Mouse (Mus musculus) megakaryocyte, embryonic 14.5 days (primary cell): ENCODE data around the gene Tmed2. TPM values are rescaled to one million over a fixed set of nuclear protein-coding genes. Genes with fewer than 3 reads are reported as not detected.

Experiments
- H3K27me3 ChIP-seq: replicated peaks from 2 replicates; pipeline ENCODE3; 2012; ENCODE audit warnings: inconsistent platforms
- H3K36me3 ChIP-seq: replicated peaks from 2 replicates; pipeline ENCODE3; 2012; ENCODE audit warnings: low read length, inconsistent platforms, mixed read lengths
- H3K4me1 ChIP-seq: 2 replicates; pipeline ENCODE4 v1.6.1; 2012; ENCODE audit warnings: inconsistent platforms
- H3K4me3 ChIP-seq: replicated peaks from 2 replicates; pipeline ENCODE3; 2012; ENCODE audit warnings: moderate library complexity, mild to moderate bottlenecking, inconsistent platforms
- H3K9me3 ChIP-seq: 2 replicates; pipeline ENCODE4 v1.6.1; 2012; ENCODE audit warnings: inconsistent platforms
- FLI1 ChIP-seq: IDR thresholded peaks from 2 replicates; pipeline ENCODE4 v1.6.1; 2012; ENCODE audit warnings: low read length, inconsistent platforms, mixed read lengths
- GATA1 ChIP-seq: IDR thresholded peaks from 3 replicates; pipeline ENCODE4 v1.6.1; 2012; ENCODE audit warnings: mixed read lengths, low read length, inconsistent platforms, borderline replicate concordance
- polyA plus RNA-seq: library from polyadenylated mRNA; stranded (reverse); fragments of >175 nt; gene quantifications from 2 replicates; pipeline ENCODE4 v1.2.3, GENCODE M21; 2012; ENCODE audit warnings: low replicate concordance; ENCODE audit not compliant: insufficient read depth

Tmed2 gene
- polyA plus RNA-seq, 1 experiment = 125 TPM

DNA sequence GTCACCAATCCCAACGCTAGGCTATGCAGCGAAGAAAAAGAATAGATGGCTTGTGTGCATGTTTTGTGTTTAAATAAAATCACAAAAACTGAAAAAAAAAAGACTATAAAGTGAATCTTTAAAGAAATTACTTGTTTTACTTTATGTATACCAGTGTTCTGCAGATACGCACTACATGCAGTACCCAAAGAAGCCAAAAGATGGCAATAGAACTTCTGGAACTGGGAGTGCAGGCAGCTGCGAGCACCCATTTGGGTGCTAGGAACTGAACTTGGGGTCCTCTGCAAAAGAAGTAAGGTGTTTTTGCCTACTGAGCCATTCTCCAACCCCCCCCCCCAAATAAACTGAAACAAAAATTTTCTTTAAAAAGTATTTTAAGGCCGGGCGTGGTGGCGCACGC, 17.5 kb upstream of the Tmed2 start:
- TF ChIP-seq FLI1 (no peak), GATA1 (no peak)
- peaks cover 6% of the 10 kb centered on the region for H3K36me3 ChIP-seq
- H3K9me3 ChIP-seq = peaks cover under 1% of the 10 kb centered on the region; the same call in 1 of the 2 replicates
- peaks cover 26% of the 10 kb centered on the region for H3K4me1 ChIP-seq
- peaks cover 34% of the 10 kb centered on the region for H3K27me3 ChIP-seq
- no peak overlapping the region for H3K4me3 ChIP-seq

DNA sequence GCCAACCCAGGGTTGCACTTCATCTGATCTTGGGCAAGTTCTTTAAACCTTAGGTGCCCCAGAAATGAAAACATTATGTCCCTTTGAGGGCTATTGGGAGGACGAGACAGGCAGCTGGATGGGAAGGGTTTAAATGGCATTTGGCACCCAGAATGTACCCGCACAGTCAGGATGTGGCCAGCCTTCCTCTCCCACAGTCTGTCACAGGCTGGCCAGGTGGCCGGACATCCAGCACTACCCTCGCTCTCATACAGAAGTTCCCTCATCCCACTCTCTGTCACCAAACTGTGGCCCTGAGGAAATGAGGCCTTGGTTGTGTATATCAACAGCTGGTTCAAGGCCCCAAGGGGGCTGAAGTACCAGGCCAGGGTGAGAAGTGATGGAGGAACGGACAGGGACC, 15.6 kb upstream of the Tmed2 start:
- Histone ChIP-seq H3K36me3 (peaks cover 6% of the 10 kb centered on the region), H3K4me3 (no peak overlapping the region), H3K9me3 (no peaks in the 10 kb centered on the region), H3K27me3 (peaks cover 40% of the 10 kb centered on the region), H3K4me1 (peaks cover 44% of the 10 kb centered on the region)
- TF ChIP-seq GATA1 = no peak
- no peak for TF ChIP-seq FLI1

DNA sequence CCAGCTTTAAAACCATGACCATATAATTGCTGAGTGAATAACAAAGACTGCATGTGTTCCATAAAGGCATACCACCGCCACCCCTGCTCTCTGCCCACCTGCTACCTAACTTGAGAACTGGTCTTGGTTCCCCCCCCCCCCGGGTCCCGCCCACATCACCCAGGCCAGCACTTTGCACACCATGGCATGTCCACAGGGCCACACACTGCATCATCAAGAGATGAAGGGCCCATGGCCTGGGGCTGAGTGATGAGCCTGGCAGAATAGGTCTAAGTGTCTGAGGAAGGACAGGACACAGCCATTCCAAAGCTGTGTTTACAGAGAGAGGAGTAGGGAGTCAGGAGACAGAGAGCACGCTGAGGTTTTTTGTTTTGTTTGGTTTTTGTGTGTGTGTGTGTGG, 12.1 kb upstream of the Tmed2 start:
- H3K36me3 ChIP-seq = no peaks in the 10 kb centered on the region
- H3K27me3 ChIP-seq = peaks cover 56% of the 10 kb centered on the region

DNA sequence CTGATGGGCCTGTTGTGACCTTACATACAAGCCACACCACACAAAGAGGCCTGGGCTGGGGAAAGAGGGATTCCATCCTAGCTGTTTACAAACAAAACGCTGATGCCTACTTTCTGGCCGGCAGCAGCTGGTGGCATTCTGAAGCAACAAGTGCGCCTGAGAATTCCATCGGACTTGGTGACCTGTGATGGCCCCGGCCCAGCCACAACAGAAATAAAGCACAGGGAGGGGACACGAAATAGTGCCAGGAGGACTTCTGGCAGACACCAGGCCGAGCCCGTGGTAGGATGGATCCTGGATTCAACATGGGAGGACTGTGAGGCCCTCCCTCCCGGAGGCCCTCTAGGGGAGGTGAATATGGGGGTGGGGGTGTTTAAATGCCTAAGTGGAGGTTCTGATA, 11.7 kb upstream of the Tmed2 start:
- TF ChIP-seq FLI1 (no peak), GATA1 (no peak)
- H3K4me3 ChIP-seq = no peak overlapping the region
- no peaks in the 10 kb centered on the region for H3K9me3 ChIP-seq
- H3K36me3 ChIP-seq = no peaks in the 10 kb centered on the region
- peaks cover 62% of the 10 kb centered on the region for H3K4me1 ChIP-seq
- peaks cover 59% of the 10 kb centered on the region for H3K27me3 ChIP-seq

More for the DNA sequence above, 12.1 kb upstream of the Tmed2 start:
- H3K4me3 ChIP-seq = no peak overlapping the region
- H3K9me3 ChIP-seq = no peaks in the 10 kb centered on the region
- TF ChIP-seq FLI1 = no peak
- no peak for TF ChIP-seq GATA1
- peaks cover 60% of the 10 kb centered on the region for H3K4me1 ChIP-seq

DNA sequence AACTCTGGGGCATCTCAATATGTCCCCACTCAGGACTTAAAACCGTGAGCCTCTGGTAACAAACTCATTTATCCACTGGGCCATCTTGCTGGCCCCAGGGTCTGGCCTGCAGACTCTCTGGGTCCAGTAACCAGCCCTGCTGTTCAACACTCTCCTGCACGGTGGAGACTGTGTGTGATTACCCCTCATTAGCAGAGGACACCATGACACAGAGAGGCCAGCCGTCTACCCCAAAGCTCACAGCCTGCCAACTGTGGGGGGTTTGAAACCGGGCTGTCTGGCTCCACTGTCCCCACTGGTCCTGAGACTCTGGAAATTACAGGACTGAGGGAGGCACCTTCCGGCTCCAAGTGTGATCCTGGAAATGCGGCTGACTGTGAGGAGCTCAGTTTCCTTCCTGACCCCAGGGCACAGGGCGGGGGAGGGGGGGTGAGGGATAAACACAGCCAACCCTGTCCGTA, 11.3 kb upstream of the Tmed2 start:
- Histone ChIP-seq H3K4me1 (peaks cover 61% of the 10 kb centered on the region), H3K9me3 (no peaks in the 10 kb centered on the region), H3K36me3 (no peaks in the 10 kb centered on the region), H3K27me3 (peaks cover 59% of the 10 kb centered on the region), H3K4me3 (peak overlapping the region; percentile 59)
- no peak for TF ChIP-seq FLI1

DNA sequence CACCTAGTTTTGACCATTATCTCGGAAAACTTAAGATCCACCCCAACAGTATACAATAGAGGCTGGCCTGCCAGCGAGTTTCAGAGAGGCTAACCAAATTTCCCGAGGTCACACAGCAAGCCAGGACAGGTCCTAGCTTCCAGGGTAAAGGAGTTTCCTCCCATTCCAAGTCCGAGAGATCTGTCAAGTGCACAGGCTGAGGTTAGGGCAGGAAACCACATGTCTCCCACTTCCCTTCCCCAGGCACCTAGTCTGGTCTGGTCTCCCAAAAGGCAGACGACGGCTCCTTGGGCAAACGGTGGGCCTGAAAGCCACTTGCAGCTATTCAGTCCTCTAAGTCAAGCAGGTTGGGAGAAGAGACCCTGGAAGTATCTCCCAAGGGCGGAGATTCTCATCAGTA, 10.8 kb upstream of the Tmed2 start:
- Histone ChIP-seq H3K9me3 (no peaks in the 10 kb centered on the region), H3K27me3 (peaks cover 57% of the 10 kb centered on the region), H3K4me1 (peaks cover 61% of the 10 kb centered on the region), H3K36me3 (no peaks in the 10 kb centered on the region), H3K4me3 (peak overlapping the region; percentile 97)
- no peak for TF ChIP-seq FLI1
- TF ChIP-seq GATA1 = no peak

DNA sequence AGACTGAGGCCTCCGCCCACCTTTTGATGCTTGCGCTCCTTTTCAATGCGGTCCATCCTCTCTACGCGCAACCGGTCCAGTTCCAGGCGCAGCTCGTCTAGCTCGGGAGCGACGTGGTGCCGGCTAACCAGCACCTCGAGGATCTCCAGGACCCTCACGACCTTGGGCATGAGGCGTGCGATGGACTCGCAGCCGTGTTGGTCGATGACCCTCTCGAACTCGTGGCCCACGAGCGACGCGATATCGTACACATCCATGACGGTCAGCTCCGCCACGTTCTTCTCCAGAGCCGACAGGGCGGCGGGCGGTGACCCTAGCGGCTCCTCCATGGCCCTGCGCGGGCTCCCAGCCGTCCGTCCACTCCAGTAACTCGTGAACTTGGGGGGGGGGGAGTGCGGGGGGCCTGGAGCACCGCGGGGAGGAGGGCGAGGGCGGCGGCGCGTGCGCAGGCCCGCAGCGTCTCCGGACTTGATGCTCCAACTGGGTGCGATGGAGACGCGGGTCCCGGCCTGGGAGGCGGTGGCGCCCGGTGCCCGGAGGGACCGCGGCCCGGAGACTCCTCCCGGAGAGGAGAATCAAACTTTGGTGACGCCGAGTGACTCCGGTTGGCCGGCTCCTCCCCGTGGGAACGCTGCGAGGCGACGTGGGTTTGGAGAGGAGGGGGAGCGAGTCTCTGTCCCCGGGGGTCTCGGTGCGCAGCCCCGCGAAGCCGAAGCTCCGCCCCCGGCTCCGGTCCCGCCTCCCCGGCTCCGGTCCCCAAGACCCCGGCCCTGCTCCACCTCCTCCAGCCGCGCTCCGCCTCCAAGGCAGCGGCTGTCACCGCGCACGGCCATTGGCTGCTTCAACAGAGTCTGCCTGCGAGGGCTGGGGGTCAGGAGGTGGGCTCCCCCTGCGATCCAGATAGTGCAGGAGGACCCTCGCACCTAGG, 9.6 kb upstream of the Tmed2 start, which contains the start of gene Rilpl1:
Rilpl1 (minus strand) TSS at position 737 of the 928 bp plus-strand sequence.
- peaks cover 60% of the 10 kb centered on the region for H3K4me1 ChIP-seq
- H3K9me3 ChIP-seq = no peaks in the 10 kb centered on the region
- H3K36me3 ChIP-seq = no peaks in the 10 kb centered on the region
- peaks cover 56% of the 10 kb centered on the region for H3K27me3 ChIP-seq
- TF ChIP-seq GATA1 = no peak
- TF ChIP-seq FLI1 = no peak
- peak within 1 kb of the TSS; percentile 97 for H3K4me3 ChIP-seq

DNA sequence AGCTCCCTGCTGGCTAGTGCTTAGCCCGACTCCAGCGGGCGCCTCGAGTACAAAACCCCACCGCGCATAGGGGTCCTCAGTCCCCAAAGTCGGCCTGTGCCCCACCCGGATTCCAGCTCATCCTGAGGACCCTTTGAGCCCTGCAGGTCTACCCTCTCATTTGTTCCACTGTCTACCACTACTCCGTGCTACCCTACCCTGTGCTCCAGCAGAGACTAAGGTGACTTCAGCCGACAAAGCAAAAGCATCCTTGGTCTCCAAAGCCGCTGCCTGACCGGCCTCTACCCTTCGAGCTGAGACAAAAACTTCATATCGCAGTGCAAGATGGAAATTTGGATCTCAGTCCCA, 8.9 kb upstream of the Tmed2 start:
- Histone ChIP-seq H3K4me1 (peaks cover 57% of the 10 kb centered on the region), H3K4me3 (peak overlapping the region; percentile 97), H3K36me3 (no peaks in the 10 kb centered on the region), H3K27me3 (peaks cover 50% of the 10 kb centered on the region), H3K9me3 (no peaks in the 10 kb centered on the region)
- no peak for TF ChIP-seq FLI1
- no peak for TF ChIP-seq GATA1

DNA sequence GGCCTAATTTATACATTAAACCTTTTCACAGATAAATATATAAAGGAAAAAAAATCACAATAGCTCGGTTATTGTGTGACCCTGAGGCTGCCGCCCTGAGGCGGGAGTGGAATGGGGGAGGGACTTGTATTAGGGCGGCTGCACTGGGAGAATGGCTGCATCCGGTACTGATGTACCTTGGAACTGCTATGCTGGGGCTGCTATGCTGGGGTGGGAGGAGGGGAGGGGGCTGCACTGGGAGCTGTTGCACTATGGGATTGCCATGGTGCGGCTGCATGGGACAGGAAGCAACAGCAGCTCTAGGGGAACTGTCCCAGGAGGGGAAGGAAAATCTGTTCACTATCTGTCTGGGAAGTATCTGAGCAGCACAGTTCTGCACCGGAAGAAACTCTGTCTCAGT, 8.0 kb upstream of the Tmed2 start:
- peaks cover 50% of the 10 kb centered on the region for H3K27me3 ChIP-seq
- TF ChIP-seq FLI1 (no peak), GATA1 (no peak)
- H3K4me1 ChIP-seq = peaks cover 65% of the 10 kb centered on the region
- H3K4me3 ChIP-seq = no peak overlapping the region
- H3K36me3 ChIP-seq = no peaks in the 10 kb centered on the region
- H3K9me3 ChIP-seq = no peaks in the 10 kb centered on the region

DNA sequence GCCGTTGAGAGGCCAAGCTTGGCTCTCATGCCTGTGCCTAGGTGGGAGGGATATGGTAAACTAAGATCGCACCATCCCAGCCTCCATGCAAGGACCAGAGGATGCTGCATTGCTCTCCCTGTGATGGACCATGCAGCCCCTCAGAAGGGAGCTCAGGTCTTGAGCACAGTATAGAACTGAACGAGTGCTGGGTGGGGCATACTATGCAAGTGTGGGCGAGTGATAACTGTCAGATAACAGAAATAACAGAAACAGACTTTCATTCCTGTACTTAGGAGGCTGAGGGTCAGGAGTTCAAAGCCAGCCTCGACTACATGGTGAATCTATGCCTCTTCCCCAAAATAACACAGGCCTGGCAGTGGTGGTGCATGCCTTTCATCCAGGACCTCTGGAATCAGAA, 5.5 kb upstream of the Tmed2 start:
- TF ChIP-seq FLI1 (no peak), GATA1 (no peak)
- H3K9me3 ChIP-seq = no peaks in the 10 kb centered on the region
- peaks cover 39% of the 10 kb centered on the region for H3K27me3 ChIP-seq
- H3K36me3 ChIP-seq = no peaks in the 10 kb centered on the region
- peak overlapping the region; percentile 20 for H3K4me3 ChIP-seq
- peaks cover 55% of the 10 kb centered on the region for H3K4me1 ChIP-seq

DNA sequence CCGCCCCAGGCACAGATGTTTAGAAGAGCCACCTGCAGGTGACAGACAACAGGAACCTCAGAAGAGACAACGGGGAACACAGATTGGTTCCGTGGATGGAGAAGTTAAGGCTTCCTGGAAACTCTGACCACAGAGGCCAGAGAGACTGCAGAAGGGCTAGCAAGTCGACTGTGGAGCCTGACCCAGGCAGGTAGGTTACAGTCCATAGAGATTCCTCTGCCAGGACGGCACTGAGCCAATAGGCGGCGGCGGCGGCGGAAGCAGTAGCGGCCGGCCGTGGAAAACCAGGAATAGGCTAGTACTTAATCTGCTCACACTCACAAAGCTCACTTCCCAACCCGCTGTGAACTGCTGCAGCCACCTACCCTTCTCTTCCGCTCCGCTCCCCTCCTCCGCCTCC, 3.7 kb upstream of the Tmed2 start:
- no peaks in the 10 kb centered on the region for H3K9me3 ChIP-seq
- peaks cover 21% of the 10 kb centered on the region for H3K27me3 ChIP-seq
- H3K4me3 ChIP-seq = peak overlapping the region; percentile 80
- peaks cover 43% of the 10 kb centered on the region for H3K4me1 ChIP-seq
- TF ChIP-seq FLI1 = no peak
- TF ChIP-seq GATA1 = no peak
- no peaks in the 10 kb centered on the region for H3K36me3 ChIP-seq
